Mouse (Mus musculus): ENCODE measurements at regions not wholly inside any gene's neighbourhood (a gene's known extent, or its start where the extent isn't known, plus 50 kb on each side); places are given as distances from the start of the nearest gene placed in this dataset.

DNA sequence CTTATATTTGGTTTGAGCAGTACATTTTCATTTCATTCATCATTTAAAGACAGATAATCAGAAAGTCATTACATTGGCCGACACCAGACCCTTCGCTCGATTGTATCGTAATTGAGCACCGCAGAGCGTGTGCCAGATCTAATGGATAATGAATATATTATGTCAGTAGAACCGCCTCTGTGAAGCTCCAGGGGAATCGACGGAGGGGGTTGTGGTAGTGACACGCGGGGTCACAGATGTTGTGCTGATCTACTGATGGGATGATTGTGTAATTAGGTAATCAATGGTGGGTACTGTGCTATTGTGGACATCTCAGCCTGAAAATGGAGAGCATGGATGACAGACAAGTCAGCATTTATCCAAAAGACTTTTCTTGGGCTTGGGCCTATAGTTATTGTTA is 414.3 kb upstream of the Tenm2 start:
- in situ Hi-C loops (cut with MboI, MseI) = no loop called here

DNA sequence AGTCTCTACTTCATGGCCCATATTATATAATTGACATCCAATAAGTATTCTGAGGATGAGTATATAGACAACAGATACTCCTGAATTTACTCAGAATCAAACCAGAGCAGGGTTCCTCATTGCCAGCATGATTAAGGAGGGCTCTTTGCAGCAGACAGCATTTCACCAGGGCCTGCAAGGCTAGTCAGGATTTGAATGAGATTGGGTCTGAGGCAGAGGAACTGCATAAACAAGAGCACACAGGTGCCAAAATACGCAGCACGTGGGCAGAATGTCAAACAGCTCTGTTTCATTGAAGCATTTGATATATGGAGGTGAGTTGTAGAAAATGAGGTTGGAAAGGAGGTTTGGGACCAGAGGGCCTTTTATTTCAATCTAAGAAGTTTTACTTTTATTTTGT is 387.5 kb upstream of the Tenm2 start:
- in situ Hi-C loops (cut with MboI, MseI) = no loop called here

DNA sequence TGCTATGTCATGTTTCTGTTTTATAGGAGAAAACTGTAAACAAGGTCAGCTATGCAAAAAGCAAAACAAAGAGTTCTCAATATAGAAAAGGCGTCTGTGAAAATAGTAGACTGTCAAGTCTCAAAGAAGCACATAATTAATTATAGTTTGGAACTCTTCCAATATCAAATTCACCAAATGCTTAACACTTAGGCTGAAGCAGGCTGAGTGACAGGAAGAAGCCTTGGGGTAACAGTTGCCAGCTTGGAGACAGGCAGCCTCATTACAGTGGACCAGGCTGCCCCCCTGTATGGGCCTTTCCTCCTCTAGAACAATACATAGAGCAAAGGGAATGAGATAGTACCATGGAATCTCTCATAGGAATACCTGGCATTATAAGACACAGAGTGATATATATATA is 364.8 kb upstream of the Tenm2 start:
- in situ Hi-C loops (cut with MboI, MseI) = no loop called here

DNA sequence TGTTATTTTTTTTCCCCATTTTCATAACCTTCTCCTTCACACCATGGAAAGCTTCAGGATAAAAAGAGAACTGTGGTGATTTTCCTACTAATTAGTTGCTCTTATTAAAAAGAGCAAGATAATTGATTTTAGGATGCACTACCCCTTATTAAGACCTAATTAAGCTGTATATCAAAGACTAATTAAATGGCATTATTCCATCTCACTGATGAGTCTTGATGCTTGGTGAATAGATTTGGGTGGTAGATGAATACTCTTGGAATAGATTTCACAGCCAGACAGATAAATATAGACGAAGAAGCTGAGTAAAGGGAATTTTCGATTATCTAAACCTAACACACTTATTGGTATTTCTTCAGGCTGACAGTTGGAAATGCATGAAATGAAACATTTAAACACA is 346.5 kb upstream of the Tenm2 start:
- in situ Hi-C loops (cut with MboI, MseI) = loop anchor here (10.0 kb wide), 1 partner anchor 637 kb away; no protein-coding TSS in a partner anchor

DNA sequence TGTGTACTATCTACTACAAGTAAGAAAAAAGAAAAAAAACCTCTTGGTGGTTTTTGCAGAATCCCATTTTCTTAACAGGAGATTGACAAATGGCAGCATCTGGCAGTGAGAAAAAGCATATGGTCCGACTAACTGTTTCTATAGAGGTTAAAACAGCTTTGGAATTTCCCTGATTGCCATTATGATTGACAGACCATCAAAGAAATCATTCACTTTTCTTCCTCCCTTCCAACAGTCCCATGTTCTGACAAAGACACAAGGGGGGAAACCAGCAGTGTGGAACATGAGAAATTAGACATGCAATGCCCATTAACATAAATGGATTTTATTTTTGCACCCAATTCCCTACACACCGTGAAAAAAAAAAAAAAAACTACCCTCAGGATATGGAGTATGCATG is 297.9 kb upstream of the Tenm2 start:
- in situ Hi-C loops (cut with MboI, MseI) = no loop called here

DNA sequence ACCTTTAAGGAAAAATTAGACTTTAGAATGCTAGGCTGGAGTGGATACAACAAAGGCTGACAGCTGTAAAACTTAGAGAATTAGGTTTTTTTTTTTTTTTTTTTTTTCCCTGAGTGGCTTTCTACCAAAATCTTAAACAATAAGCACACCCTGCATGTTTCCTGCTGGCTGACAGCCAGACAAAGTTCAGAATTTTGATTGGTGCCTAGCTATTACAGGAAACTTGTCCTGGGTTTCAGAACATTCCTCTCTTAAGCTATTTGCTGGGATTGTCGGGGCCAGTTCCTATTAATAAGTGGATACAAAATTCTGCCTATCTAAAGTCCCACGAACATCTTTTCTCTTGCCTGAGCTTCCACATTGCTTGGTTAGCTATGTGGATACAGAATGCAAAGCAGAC is 296.7 kb upstream of the Tenm2 start:
- in situ Hi-C loops (cut with MboI, MseI) = no loop called here

DNA sequence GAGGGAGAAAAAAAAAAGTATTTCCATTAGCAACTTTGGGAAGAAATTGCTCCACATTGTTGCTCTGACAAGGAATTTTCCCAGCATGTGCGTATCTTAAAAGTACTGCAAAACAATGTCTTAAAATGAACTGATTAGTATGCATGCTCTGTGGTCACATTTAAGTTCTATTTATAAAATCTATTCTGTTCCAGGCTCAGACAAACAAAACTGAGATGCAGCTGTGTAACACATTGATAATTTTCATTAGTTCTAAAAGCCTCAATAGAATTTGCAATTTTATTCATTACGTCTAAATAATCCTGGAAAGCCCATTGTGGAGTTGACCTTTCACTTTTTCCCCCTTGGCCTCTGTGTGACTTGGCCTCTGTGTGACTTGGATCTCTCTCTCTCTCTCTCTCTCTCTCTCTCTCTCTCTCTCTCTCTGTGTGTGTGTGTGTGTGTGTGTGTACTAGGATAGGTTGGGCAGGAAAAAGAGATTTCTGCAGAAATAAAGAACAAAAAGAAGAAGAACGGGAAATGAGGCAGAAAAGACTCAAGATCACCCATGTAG is 262.8 kb upstream of the Tenm2 start:
- in situ Hi-C loops (cut with MboI, MseI) = no loop called here

DNA sequence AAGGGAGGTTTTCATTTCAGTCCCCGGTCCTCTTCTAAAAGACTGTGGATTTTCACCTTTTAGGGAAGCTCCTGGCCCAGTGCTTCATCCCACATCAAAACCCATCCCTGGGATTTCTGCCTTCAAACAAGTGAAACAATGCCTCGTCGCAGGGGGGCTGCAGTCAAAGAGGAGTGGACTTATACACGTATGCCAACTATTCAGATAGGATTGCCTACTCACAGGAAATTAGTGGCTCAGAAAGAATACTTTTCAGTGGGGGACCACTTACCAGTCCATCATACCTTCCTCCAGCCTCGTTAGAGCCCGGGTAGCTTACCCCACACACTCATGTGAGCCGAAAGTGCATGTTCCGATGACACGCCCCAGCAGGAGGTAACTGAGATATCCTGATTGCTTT is 262.1 kb upstream of the Tenm2 start:
- in situ Hi-C loops (cut with MboI, MseI) = no loop called here

DNA sequence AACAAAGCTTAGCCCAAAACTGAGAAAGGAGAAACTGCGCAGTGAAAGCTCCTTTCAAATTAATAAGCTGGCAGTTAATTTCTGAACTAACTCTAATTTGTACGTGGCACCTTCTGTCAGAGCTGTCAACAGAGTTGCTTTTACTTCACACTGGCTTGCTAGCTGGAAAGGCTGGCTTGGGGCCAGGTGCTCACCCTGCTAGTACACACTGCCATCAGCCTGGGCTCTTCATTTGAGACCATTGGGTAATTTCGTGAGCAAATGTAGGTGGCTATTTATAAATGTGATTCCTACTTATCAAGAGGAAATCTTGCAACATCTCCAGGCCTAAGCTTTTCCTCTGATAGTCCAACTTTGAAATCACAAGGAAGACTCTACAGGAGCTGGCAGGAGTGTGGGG is 244.5 kb upstream of the Tenm2 start:
- in situ Hi-C loops (cut with MboI, MseI) = no loop called here

DNA sequence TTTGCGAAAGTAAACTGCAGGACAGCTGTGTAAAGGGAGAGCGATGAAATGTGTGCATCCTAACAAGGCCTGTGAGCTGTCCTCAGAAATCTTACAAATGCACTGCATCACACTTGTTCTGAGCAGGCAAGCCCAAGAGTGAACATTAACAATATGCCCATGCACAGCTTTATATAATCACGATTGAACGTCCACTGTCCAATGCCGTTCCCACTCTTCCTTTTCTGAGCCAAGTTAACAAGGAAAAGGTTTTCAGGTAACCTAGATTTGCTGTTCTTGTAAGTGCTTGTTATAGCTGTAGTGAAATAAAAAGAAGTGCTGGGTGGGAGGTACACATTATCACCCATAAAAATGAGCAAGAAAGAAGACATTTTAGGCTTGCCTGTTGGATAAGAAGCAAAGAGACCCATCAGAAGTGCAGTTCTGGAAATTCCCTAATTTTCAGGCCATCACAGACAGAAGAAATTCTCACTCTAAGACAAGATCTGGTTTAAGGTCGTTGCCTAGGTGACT is 243.3 kb upstream of the Tenm2 start:
- in situ Hi-C loops (cut with MboI, MseI) = no loop called here

DNA sequence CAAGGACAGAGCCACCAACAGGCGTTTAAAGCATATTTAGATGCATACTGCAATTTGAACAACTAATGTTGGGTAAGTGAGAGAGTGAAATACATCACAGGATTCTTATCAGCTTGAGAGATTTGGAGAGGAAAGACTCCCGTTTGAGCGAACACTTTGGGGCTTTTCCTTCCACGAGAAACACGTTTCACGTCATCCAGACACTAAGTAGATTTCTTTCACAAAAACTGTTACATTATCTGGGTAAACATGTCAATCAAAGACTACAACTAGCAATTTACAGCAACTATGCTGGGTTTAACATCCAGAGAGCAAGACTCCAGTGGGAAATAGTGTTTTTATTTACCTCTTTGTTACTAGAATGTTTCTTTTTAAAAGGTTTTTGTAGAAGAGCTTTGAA is 238.3 kb upstream of the Tenm2 start:
- in situ Hi-C loops (cut with MboI, MseI) = no loop called here

DNA sequence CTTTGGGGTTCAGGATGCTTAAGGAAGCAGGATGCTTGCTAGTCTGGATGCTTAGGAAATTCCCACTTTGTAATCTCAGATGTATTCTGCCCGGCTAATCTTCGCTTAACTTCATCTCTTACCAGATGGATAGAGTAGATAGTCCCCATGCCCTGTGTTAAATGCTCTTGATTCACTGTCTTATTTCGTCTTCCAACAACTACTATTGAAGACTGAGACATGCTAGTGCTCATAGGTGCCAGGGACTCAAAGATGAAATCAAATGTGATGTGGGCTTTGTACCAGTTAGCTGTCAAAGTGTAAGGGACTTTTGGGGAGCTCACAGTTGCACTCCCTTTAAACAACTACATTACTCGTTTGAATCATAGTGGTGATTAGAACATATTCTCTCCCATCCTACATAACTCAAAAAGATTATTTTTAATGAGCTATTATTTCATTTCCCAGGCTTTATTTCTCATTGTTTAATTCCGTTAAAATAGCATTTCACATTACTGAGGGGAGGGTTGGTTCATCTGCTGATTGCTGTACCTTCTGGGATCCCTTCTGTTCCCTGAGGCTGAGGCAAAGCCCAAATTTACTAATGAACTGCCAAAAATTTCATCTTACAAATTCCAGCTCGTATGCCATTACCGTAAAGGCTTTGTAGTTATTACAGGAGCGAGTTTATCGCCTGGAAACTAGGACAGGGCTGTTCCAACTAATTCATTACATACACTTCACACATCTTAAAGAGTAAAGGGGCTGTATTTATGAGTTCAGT is 228.1 kb upstream of the Tenm2 start:
- in situ Hi-C loops (cut with MboI, MseI) = no loop called here

DNA sequence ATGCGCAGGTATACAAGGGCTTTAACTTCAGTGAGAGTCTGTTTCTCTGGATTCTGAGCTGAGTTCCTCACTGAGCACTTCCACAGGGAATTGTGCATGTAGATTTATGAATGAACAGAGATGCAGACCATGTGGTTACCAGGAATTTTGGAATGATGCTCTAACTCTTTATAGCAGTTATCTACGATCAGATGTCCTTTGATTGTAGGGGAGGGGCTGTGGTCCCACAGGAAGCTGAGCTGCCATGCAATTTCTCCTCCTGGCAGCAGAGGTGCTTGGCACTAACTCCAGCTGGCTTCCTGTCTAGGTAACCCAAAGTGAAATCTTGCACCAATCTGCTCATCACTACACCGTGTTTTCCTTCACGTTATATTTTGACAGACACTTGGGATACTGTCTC is 226.6 kb upstream of the Tenm2 start:
- in situ Hi-C loops (cut with MboI, MseI) = no loop called here

DNA sequence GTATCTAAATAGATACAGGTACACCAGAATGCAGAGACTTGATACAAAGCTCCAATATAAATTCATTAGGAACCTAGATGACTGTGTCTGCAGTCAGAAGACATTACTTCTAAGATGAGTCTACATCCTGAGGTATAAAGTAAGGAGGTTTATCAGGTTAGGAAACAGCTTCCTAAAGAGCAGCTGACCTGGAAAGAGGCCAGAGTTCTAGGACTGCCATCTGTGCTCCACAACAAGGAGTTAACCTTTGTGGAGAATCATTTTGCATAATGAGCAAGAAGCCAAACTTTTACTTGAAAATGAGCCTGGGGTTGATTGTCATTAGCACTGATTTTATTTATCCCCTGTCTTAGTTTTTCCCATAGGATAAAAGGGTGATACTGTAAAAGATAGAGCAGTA is 211.6 kb upstream of the Tenm2 start:
- in situ Hi-C loops (cut with MboI, MseI) = no loop called here

DNA sequence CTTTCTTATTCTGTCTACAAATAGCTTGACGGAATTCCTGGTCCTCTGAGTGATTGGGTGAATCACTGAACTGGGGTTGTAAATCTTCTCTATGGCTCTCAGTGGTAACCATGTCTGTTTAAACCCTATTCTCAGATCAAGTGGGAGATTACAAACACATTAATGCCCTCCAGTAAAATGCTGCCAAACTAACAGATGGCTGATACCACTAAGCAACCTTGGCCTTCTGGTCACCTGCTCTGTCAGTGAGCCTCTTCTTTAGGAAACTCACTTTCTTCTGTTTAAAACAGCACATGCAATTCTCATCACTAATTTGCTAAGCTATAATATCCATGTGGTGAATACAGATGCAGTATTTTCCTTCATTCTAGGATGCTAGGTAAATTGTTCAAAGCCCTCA is 210.9 kb upstream of the Tenm2 start:
- in situ Hi-C loops (cut with MboI, MseI) = no loop called here

DNA sequence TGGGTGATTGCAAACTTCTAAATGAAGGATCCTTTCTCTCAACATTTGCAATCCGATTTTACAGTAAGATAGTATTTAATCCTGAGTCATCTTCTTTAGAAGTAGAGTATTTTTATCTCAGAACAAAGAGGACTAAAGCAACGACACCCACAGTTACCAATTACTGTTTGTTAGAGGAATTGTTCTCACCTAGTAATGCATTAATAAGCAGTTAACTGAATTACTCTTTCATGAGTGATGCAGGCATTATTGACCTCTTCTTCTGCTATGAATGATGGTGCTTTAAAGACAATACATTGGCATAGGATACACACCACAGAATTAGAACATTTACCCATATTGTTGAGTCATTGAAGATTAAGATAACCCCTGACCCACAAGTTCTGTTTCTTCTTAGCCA is 207.0 kb upstream of the Tenm2 start:
- in situ Hi-C loops (cut with MboI, MseI) = no loop called here

DNA sequence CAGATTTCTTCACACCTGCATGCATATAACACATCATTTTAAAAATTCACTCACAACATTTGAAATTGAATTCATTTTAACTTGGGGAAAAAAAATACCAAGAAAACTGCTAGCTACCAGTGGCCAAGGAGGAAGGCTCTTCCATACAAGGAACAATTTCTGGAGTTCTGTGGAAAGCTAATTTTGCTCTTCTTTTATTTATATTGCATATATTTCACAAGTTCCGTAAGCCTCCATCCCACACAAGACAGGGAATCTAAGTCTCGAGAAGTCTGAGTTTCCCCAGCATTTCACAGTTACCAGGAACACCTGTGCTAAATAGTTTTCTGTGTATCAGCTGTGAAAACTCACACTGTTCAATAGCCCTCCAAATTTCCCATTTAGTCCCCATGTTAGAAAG is 198.8 kb upstream of the Tenm2 start:
- in situ Hi-C loops (cut with MboI, MseI) = no loop called here

DNA sequence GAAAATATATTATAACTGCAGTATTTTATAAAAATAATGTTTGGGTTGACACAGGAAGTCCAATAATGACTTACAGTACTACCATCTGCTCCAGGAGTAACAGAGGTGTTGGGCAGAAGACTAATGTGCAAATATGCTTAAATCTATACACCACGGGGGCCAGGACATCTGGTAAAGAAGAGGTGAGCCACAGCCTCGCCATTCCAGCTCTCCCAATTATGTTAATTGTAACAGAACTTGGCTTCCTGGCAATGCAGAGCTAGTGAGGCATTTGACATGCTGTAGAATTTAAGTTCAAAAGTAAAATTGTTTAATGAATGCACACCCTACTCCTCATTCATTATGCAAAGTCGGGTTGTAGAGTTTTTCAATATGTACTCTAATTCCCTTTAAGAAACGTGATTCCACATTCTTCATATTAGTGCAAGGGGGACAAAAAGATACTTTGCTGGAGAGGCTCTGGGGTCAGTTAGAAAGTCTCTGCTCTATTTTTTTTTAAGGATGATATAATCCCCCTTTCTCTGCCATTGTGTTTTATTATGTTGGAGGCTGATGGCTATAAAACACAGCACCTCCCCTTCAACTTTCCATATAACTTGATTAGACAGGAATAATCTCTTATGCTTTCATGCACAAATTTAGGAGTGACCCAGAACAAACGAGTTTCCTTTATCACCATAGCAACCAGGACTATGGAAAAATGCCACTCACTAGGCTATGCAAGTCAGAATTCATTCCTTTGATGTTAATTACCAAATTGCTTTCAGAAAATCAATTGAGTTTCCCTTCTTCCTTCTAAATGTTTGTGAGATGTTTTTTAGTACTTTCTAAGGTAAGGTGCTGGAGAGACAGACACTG is 188.8 kb upstream of the Tenm2 start:
- in situ Hi-C loops (cut with MboI, MseI) = no loop called here

DNA sequence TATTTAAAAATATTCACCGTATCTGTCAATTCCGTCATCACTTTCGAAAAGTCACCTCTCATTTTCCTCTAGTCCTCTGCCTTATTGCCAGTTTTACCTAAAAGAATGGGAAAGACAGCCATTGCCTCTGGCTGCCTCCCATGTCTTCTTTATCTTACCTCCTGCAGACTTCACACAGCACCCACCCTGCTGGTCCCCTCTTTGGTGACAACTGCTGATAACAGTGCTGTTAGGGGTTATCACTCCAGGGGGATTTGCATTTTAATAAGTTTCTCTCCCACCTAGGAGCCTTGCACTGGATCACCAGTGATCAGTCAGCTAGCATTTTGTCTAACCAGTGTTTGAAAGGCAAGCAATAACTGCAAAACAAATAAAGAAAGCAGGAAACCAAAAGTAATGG is 177.1 kb upstream of the Tenm2 start:
- in situ Hi-C loops (cut with MboI, MseI) = no loop called here

DNA sequence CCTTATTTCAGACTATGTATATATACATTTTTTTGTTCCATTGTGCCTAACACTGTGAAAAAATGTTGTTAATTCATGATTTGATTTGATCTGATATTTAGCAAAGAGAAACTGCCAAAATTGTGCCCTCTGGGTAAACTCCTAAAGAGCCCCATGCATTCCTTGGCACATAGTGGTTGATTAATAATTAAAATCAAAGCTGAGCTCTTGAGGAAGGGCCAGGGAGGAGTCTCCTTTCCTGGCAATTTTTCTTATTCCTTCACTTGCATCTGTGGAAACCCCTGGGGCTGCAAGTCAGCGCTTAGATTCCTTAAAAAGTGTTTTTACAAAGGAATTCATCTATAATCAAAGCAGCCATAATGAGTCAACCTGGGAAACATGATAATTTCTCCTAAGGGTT is 132.2 kb upstream of the Tenm2 start:
- in situ Hi-C loops (cut with MboI, MseI) = no loop called here

DNA sequence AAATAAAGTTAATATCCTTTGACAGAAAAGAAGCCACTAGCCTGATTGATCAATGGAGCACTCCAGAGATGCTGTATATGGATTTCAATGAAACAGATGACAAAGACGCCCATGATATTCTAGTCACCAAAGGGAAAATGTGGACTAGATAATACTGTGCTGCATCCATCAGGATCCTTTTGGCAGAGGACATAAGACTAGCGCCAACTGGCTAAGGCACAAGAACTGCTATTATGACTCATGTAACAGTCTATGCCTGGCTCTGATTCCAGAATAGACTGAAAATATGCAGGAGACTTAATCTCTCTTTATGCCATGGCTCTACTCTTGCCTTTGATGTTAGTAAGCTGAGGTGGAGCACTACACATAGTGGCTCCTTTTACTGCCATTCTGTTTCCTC is 128.7 kb upstream of the Tenm2 start:
- in situ Hi-C loops (cut with MboI, MseI) = no loop called here

DNA sequence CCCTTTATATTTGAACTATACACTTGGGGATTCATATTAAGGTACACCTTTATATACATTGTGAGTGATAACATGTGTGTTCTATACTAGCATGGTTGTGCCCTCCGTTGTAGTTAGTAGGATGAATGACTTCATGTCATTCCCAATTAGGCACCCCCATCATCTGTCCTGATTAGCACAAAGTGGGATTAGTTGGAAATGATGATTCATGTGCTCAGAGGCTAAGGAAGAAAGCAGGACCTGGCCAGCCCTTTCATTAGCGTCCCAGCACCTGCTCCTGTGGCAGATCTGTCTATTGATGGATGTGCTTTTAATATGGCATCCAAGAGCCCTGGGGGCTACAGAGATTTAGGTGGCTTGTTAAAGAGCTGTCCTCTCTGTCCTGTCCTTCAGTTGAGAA is 119.3 kb upstream of the Tenm2 start:
- in situ Hi-C loops (cut with MboI, MseI) = no loop called here

DNA sequence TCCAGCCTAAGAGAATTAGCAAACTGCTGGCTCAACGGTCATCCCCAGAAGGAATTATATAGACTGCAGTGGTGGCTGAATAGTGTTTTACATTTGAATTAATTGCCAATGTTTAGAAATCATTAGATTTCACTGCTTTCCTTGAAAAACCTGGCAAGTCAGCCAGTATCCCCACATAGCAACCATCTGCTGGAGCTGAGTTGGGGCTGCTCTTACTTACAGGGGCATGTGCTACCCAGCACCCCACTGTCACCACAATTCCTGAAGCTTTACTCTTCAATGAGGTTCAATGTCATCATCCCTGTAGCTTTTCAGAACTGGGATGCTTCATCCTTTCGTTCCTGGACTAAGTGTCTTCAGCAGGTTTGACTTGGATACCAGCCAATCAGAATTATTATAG is 73.9 kb upstream of the Tenm2 start:
- in situ Hi-C loops (cut with MboI, MseI) = no loop called here
